Mouse (Mus musculus) kidney, embryonic 16.5 days (tissue): ENCODE measurements around the gene Uchl3. TPM values are rescaled to one million over a fixed set of nuclear protein-coding genes. Genes with fewer than 3 reads are reported as not detected.

Source experiments
- ATAC-seq: fragments of 200-750 bp; cut with Nextera tagmentation; 2 replicates; pipeline ENCODE4 v1.8.0; 2017; ENCODE audit warnings: moderate TSS enrichment; ENCODE audit not compliant: low FRiP score, low TSS enrichment
- H3K27ac ChIP-seq: fragments of 300-500 bp; sonication (generic); 2 replicates; pipeline ENCODE4 v1.5.1; 2014; ENCODE audit warnings: low read length
- H3K27me3 ChIP-seq: fragments of 300-500 bp; sonication (generic); 2 replicates; pipeline ENCODE4 v1.6.1; 2014; ENCODE audit warnings: low read length, control low read depth, mixed read lengths; ENCODE audit not compliant: insufficient read depth
- H3K36me3 ChIP-seq: fragments of 300-500 bp; sonication (generic); 2 replicates; pipeline ENCODE4 v1.6.1; 2014; ENCODE audit warnings: low read length, control low read depth, mixed read lengths; ENCODE audit not compliant: insufficient read depth
- H3K4me1 ChIP-seq: fragments of 300-500 bp; sonication (generic); 2 replicates; pipeline ENCODE4 v1.6.1; 2014; ENCODE audit warnings: low read length, control low read depth, mixed read lengths; ENCODE audit not compliant: insufficient read depth
- H3K4me2 ChIP-seq: fragments of 300-500 bp; sonication (generic); replicated peaks from 2 replicates; pipeline ENCODE4 v1.6.1; 2014; ENCODE audit warnings: low read depth, low read length
- H3K4me3 ChIP-seq: fragments of 300-500 bp; sonication (generic); 2 replicates; pipeline ENCODE4 v1.5.1; 2014; ENCODE audit warnings: mild to moderate bottlenecking, low read length
- H3K9ac ChIP-seq: fragments of 300-500 bp; sonication (generic); replicated peaks from 2 replicates; pipeline ENCODE4 v1.6.1; 2014; ENCODE audit warnings: low read length
- H3K9me3 ChIP-seq: fragments of 300-500 bp; sonication (generic); 2 replicates; pipeline ENCODE4 v1.6.1; 2016; ENCODE audit warnings: low read length, control low read depth
- WGBS: fragments of 180-500 bp; shearing (Covaris S2); extraction: QIAGEN DNeasy Blood & Tissue Kit; methylation state at CpG from one replicate; pipeline ENCODE4 v1.1.7; 2014; 5-methylcytosine and 5-hydroxymethylcytosine counted together
- polyA plus RNA-seq: library from polyadenylated mRNA; unstranded; fragments of >200 nt; fragmentation: Nextera tagmentation; extraction: Ambion mirVana; gene quantifications from 2 replicates; pipeline ENCODE4 v1.2.1, GENCODE M21; 2015

Uchl3 gene
- polyA plus RNA-seq, 1 experiment from 2014 or later, result 137 TPM

GRCm38 (mm10) chr14:101635765-101636164 is 18.0 kb upstream of the Uchl3 start:
- Histone ChIP-seq H3K27ac (no peak overlapping the region), H3K4me1 (peaks cover 6% of the 10 kb centered on the region), H3K9me3 (no peaks in the 10 kb centered on the region), H3K27me3 (no peaks in the 10 kb centered on the region), H3K4me2 (no peak overlapping the region), H3K36me3 (peaks cover 24% of the 10 kb centered on the region; the same call in 1 of the 2 replicates), H3K4me3 (no peak overlapping the region), H3K9ac (no peak overlapping the region)
- ATAC-seq, result no peak
- WGBS, result 88% methylated on average over 1 of the region's 1 CpGs

- WGBS, result 87% methylated on average over 6 of the region's 6 CpGs
- Histone ChIP-seq H3K4me3 (no peak overlapping the region), H3K9me3 (no peaks in the 10 kb centered on the region), H3K36me3 (peaks cover 19% of the 10 kb centered on the region; the same call in 1 of the 2 replicates), H3K27ac (no peak overlapping the region), H3K4me2 (no peak overlapping the region), H3K9ac (no peak overlapping the region), H3K27me3 (no peaks in the 10 kb centered on the region), H3K4me1 (peaks cover 6% of the 10 kb centered on the region)
- ATAC-seq, result no peak
These were observed 16.4 kb upstream of the Uchl3 start for GRCm38 (mm10) chr14:101637381-101637780.

GRCm38 (mm10) chr14:101640153-101640843 is 13.5 kb upstream of the Uchl3 start, which contains the start of gene Commd6:
Gene Commd6 (minus strand): TSS chr14:101640686.
- peak; percentile 99 for ATAC-seq
- Histone ChIP-seq H3K4me2 (peak within 1 kb of the TSS; percentile 91), H3K4me1 (peaks cover 6% of the 10 kb centered on the region), H3K36me3 (peaks cover 4% of the 10 kb centered on the region; the same call in 1 of the 2 replicates), H3K27ac (peak within 1 kb of the TSS; percentile 90), H3K27me3 (no peaks in the 10 kb centered on the region), H3K9me3 (no peaks in the 10 kb centered on the region), H3K4me3 (peak within 1 kb of the TSS; percentile 91), H3K9ac (peak within 1 kb of the TSS; percentile 84)
- under 1% methylated on average over 39 of the region's 39 CpGs for WGBS

DNA sequence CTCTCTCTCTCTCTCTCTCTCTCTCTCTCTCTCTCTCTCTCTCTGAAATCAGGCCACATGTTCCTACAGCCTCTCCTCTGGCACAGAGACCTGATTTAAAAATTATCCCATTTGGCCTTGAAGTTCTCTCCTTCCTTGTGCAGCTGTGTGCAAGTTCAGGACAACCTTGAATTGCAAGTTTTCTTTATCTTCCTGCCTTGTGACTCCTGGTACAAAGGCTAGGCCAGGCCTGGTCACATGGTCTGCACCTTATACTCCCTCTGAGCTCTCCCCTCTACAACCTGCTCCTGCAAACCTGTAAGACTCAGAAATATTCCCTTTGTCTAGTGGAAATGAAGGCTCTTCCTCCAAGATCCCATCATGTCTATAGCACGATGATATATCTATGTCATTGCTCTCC is 8.8 kb upstream of the Uchl3 start:
- H3K27ac ChIP-seq, result no peak overlapping the region
- no peaks in the 10 kb centered on the region for H3K27me3 ChIP-seq
- 94% methylated on average over 1 of the region's 1 CpGs for WGBS
- no peaks in the 10 kb centered on the region for H3K9me3 ChIP-seq
- no peak for ATAC-seq
- no peaks in the 10 kb centered on the region for H3K36me3 ChIP-seq
- H3K9ac ChIP-seq, result no peak overlapping the region
- no peaks in the 10 kb centered on the region for H3K4me1 ChIP-seq
- H3K4me2 ChIP-seq, result no peak overlapping the region
- H3K4me3 ChIP-seq, result no peak overlapping the region

DNA sequence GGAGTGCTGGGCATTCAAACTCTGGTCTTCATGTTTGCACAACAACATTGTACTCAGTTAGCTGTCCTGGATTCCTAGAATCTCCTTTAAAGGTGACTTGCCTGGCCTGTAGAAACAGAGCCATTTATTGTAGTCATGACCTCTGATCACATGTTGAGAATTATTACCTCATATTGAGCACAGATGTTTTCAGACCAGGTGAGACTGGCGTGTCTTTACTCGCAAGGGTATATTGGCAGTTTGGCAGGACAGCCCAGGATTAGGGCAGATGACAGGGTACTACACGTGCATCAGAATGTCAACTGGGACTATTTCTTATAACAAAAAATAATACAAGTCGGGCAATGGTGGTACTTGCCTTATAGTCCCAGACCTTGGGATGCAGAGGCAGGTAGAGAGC is 3.2 kb upstream of the Uchl3 start:
- Histone ChIP-seq H3K4me2 (no peak overlapping the region), H3K4me1 (peaks cover 4% of the 10 kb centered on the region), H3K9ac (no peak overlapping the region), H3K36me3 (no peaks in the 10 kb centered on the region), H3K27me3 (no peaks in the 10 kb centered on the region), H3K9me3 (no peaks in the 10 kb centered on the region), H3K27ac (no peak overlapping the region), H3K4me3 (no peak overlapping the region)
- WGBS, result 88% methylated on average over 4 of the region's 4 CpGs
- no peak for ATAC-seq

DNA sequence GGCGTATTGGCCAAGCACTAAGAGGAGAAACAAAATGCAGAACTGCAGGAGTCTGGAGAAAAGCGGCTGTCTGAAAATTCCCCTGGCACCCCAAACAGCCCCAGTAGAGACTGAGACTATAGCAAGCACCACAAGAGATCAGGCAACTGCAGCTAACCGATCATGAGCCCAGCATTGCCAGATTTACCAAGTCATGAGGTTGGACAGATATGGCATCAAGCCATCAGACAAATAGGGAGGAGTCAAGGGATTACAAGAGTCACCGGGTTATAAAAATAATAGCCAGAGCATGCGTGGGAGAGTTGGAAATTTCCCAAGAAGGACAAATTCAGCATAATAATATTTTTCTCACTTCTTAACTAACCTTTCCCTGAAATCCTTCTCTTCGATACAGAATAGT is 1.2 kb upstream of the Uchl3 start:
- WGBS, result 85% methylated on average over 6 of the region's 6 CpGs
- H3K4me3 ChIP-seq, result no peak overlapping the region
- H3K4me2 ChIP-seq, result no peak overlapping the region
- no peak overlapping the region for H3K9ac ChIP-seq
- no peaks in the 10 kb centered on the region for H3K9me3 ChIP-seq
- H3K27me3 ChIP-seq, result no peaks in the 10 kb centered on the region
- peaks cover 4% of the 10 kb centered on the region for H3K4me1 ChIP-seq
- H3K36me3 ChIP-seq, result no peaks in the 10 kb centered on the region
- no peak overlapping the region for H3K27ac ChIP-seq
- no peak for ATAC-seq

DNA sequence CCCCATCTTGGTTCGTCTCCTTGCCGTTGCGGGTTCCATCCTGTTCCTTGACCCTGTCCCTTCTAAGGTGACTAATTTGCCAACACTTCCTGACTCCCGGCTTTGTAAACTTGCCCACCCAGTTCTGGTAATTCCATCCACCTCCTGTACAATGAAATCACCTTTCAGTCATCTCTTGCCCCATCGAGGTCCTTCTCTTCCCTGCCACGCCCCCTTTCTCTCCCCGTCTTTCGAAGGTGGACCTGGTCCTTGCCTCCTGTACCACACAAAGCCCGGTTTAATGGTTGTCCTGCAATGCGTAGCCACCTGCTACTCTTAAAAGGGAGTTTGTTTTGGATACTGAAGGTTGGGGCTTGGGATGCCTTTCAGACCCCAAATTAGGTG is 751 bp downstream of the Uchl3 start:
- WGBS, result under 1% methylated on average over 10 of the region's 10 CpGs
- ATAC-seq, result peak; percentile 43
- Histone ChIP-seq H3K4me2 (peak overlapping the region; percentile 86), H3K27ac (no peak overlapping the region), H3K4me1 (peaks cover 4% of the 10 kb centered on the region), H3K27me3 (no peaks in the 10 kb centered on the region), H3K9ac (peak overlapping the region; percentile 84), H3K9me3 (no peaks in the 10 kb centered on the region), H3K4me3 (peak overlapping the region; percentile 99), H3K36me3 (no peaks in the 10 kb centered on the region)

DNA sequence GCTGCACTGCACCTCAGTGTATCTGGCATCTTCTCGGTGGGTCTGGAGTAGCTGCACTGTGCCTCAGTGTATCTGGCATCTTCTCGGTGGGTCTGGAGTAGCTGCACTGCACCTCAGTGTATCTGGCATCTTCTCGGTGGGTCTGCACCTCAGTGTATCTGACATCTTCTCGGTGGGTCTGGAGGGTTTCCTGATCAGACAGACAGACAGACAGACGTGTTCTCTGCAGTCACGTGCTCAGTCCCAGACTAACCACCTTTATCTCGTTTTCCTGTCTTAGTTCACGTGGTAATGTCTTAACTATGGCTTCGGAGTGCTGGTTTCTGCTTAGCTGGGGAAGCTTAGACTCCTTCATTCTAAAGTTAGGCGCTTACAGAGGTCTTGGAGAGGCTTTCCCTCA is 2.5 kb downstream of the Uchl3 start:
- Histone ChIP-seq H3K4me1 (peaks cover 4% of the 10 kb centered on the region), H3K4me2 (no peak overlapping the region), H3K27me3 (no peaks in the 10 kb centered on the region), H3K4me3 (no peak overlapping the region), H3K27ac (no peak overlapping the region), H3K9ac (no peak overlapping the region), H3K9me3 (no peaks in the 10 kb centered on the region), H3K36me3 (peaks cover 5% of the 10 kb centered on the region; the same call in 1 of the 2 replicates)
- WGBS, result 86% methylated on average over 10 of the region's 10 CpGs
- no peak for ATAC-seq

- no peaks in the 10 kb centered on the region for H3K27me3 ChIP-seq
- WGBS, result 51% methylated on average over 3 of the region's 3 CpGs
- no peak overlapping the region for H3K4me2 ChIP-seq
- H3K9me3 ChIP-seq, result no peaks in the 10 kb centered on the region
- H3K9ac ChIP-seq, result no peak overlapping the region
- H3K4me3 ChIP-seq, result no peak overlapping the region
- ATAC-seq, result no peak
- no peaks in the 10 kb centered on the region for H3K4me1 ChIP-seq
- no peak overlapping the region for H3K27ac ChIP-seq
- peaks cover 5% of the 10 kb centered on the region; the same call in 1 of the 2 replicates for H3K36me3 ChIP-seq
These were observed 8.1 kb downstream of the Uchl3 start for GRCm38 (mm10) chr14:101661654-101662412.

DNA sequence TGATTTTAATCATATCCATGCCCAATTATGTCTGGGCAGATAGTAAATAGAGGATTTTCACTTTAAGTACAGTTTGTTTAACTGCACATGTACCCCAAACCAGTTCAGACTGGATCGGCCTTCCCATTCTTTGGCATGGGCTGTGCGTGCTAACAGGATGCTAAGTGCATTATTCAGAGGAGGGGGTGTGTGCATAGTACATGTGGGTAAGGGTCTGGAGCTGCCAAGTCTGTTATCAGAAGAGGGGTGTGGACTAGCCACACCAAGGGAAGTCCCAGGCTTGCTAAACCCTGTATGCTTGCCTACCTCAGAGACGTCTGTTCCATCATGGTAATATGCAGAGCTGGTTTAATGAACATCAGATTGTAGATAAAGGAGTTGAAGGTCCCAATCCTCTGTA is 10.5 kb downstream of the Uchl3 start:
- Histone ChIP-seq H3K27ac (no peak overlapping the region), H3K9ac (no peak overlapping the region), H3K4me3 (no peak overlapping the region), H3K4me1 (no peaks in the 10 kb centered on the region), H3K36me3 (peaks cover 9% of the 10 kb centered on the region; the same call in 1 of the 2 replicates), H3K4me2 (no peak overlapping the region), H3K9me3 (no peaks in the 10 kb centered on the region), H3K27me3 (no peaks in the 10 kb centered on the region)
- 93% methylated on average over 3 of the region's 3 CpGs for WGBS
- ATAC-seq, result no peak
